Mouse (Mus musculus) ES-Bruce4 (cell line): ENCODE results near the gene Gm45837. TPM values are rescaled to one million over a fixed set of nuclear protein-coding genes. Genes with fewer than 3 reads are reported as not detected.

Experiments
- H3K27ac ChIP-seq: 2 replicates; pipeline ENCODE4 v1.5.1; 2012; ENCODE audit warnings: low read length, inconsistent platforms; ENCODE audit not compliant: insufficient read depth
- H3K27me3 ChIP-seq: 2 replicates; pipeline ENCODE4 v1.6.1; 2012; ENCODE audit warnings: mild to moderate bottlenecking, low read length, inconsistent platforms; ENCODE audit not compliant: control insufficient read depth, poor library complexity, insufficient read depth, severe bottlenecking
- H3K36me3 ChIP-seq: 2 replicates; pipeline ENCODE4 v1.6.1; 2012; ENCODE audit warnings: inconsistent platforms, mild to moderate bottlenecking, low read length, moderate library complexity; ENCODE audit not compliant: control insufficient read depth, poor library complexity, insufficient read depth, severe bottlenecking
- H3K4me1 ChIP-seq: one replicate; pipeline ENCODE4 v1.8.1; 2011; ENCODE audit warnings: low read length; ENCODE audit not compliant: control insufficient read depth, insufficient read depth
- H3K4me3 ChIP-seq: 2 replicates; pipeline ENCODE4 v1.5.1; 2011; ENCODE audit warnings: low read depth, mild to moderate bottlenecking, low read length
- H3K9ac ChIP-seq: 2 replicates; pipeline ENCODE4 v1.6.1; 2012; ENCODE audit warnings: low read depth, mild to moderate bottlenecking, inconsistent platforms; ENCODE audit not compliant: poor library complexity, severe bottlenecking
- H3K9me3 ChIP-seq: replicated peaks from 2 replicates; pipeline ENCODE4 v1.6.1; 2012; ENCODE audit warnings: mild to moderate bottlenecking, low read length, inconsistent platforms; ENCODE audit not compliant: control insufficient read depth, poor library complexity, insufficient read depth, severe bottlenecking
- CTCF ChIP-seq: IDR thresholded peaks from one replicate; pipeline ENCODE4 v1.8.1; 2011; ENCODE audit warnings: low read depth, low read length
- EP300 ChIP-seq: IDR thresholded peaks from 2 replicates; pipeline ENCODE4 v1.6.1; 2011; ENCODE audit warnings: low read depth, low read length; ENCODE audit not compliant: insufficient read depth
- POLR2A ChIP-seq: IDR thresholded peaks from one replicate; pipeline ENCODE4 v1.8.1; 2011; ENCODE audit warnings: low read length; ENCODE audit not compliant: insufficient read depth
- polyA plus RNA-seq: library from polyadenylated mRNA; stranded (reverse); fragments of >200 nt; gene quantifications from 2 replicates; pipeline ENCODE4 v1.2.4, GENCODE M21; 2011; ENCODE audit warnings: low read depth; ENCODE audit not compliant: missing spikeins, insufficient read depth, insufficient read length

The Gm45837 gene
- polyA plus RNA-seq, 1 experiment, result not detected

- no peaks in the 10 kb centered on the region for H3K36me3 ChIP-seq
- H3K27ac ChIP-seq, result no peak overlapping the region
- H3K9me3 ChIP-seq, result no peaks in the 10 kb centered on the region
- H3K4me1 ChIP-seq, result no peaks in the 10 kb centered on the region
- H3K27me3 ChIP-seq, result no peaks in the 10 kb centered on the region
- no peak for TF ChIP-seq CTCF
- no peak for TF ChIP-seq EP300
- no peak for TF ChIP-seq POLR2A
- no peak overlapping the region for H3K4me3 ChIP-seq
- no peak overlapping the region for H3K9ac ChIP-seq
Observed at GRCm38 (mm10) chr7:101535517-101535916, 124.8 kb downstream of the Gm45837 start.

- H3K36me3 ChIP-seq, result no peaks in the 10 kb centered on the region
- H3K4me1 ChIP-seq, result no peaks in the 10 kb centered on the region
- no peaks in the 10 kb centered on the region for H3K27me3 ChIP-seq
- H3K27ac ChIP-seq, result no peak overlapping the region
- TF ChIP-seq EP300 (no peak), POLR2A (no peak), CTCF (no peak)
- no peaks in the 10 kb centered on the region for H3K9me3 ChIP-seq
- no peak overlapping the region for H3K9ac ChIP-seq
- no peak overlapping the region for H3K4me3 ChIP-seq
Observed at GRCm38 (mm10) chr7:101537541-101537940, 126.9 kb downstream of the Gm45837 start.

DNA sequence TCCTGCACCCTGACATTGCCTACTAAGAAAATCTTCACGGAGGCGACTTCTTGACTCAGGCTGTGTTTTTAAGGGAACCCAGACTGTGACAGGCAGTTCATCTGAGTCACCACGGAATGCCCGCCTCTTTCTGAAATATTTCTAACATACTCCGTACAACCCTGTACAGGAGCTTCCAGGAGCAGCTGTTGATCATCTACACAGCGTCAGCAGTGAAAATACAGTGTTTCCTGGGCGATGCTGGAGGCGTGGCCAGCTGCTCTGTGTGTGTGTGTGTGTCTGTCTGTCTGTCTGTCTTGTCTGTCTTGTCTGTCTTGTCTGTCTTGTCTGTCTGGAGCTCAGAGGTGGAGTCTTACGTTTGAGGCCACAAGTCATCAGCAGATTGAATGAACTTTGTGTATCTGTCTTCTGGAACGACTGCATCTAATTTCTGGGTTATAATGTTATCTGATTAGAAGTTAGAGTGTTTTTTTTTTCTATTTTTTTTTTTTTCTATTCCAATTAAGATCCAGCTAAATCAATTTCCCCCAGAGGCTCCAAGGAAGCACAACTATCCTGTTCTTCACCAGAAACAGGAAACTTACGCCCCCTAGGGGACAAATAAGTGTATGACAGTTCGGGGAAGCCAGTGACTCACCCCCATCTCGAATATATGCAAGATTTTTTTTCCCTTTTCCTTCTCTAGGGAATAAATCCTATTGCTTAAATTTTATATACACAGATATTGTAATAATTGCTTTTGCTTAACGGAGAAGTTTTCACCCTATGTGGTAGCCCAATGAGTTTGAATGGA is 127.7 kb downstream of the Gm45837 start:
- H3K36me3 ChIP-seq, result no peaks in the 10 kb centered on the region
- no peak overlapping the region for H3K9ac ChIP-seq
- no peak overlapping the region for H3K27ac ChIP-seq
- H3K4me1 ChIP-seq, result no peaks in the 10 kb centered on the region
- H3K4me3 ChIP-seq, result no peak overlapping the region
- no peak for TF ChIP-seq EP300
- no peak for TF ChIP-seq CTCF
- no peak for TF ChIP-seq POLR2A
- H3K27me3 ChIP-seq, result no peaks in the 10 kb centered on the region
- no peaks in the 10 kb centered on the region for H3K9me3 ChIP-seq

- no peak overlapping the region for H3K9ac ChIP-seq
- no peaks in the 10 kb centered on the region for H3K4me1 ChIP-seq
- H3K4me3 ChIP-seq, result no peak overlapping the region
- H3K27ac ChIP-seq, result no peak overlapping the region
- H3K9me3 ChIP-seq, result no peaks in the 10 kb centered on the region
- H3K27me3 ChIP-seq, result no peaks in the 10 kb centered on the region
- TF ChIP-seq POLR2A (no peak), CTCF (no peak)
- no peaks in the 10 kb centered on the region for H3K36me3 ChIP-seq
Observed at GRCm38 (mm10) chr7:101539774-101540173, 129.1 kb downstream of the Gm45837 start.

- Histone ChIP-seq H3K9ac (no peak overlapping the region), H3K9me3 (no peaks in the 10 kb centered on the region), H3K27ac (no peak overlapping the region), H3K27me3 (no peaks in the 10 kb centered on the region), H3K4me1 (no peaks in the 10 kb centered on the region), H3K4me3 (no peak overlapping the region), H3K36me3 (no peaks in the 10 kb centered on the region)
- TF ChIP-seq CTCF (no peak), EP300 (no peak), POLR2A (no peak)
Observed at GRCm38 (mm10) chr7:101540684-101541083, 130.0 kb downstream of the Gm45837 start.

- no peak for TF ChIP-seq EP300
- TF ChIP-seq CTCF, result peak; percentile 77
- no peak for TF ChIP-seq POLR2A
- no peaks in the 10 kb centered on the region for H3K36me3 ChIP-seq
- H3K9ac ChIP-seq, result no peak overlapping the region
- H3K4me3 ChIP-seq, result no peak overlapping the region
- H3K27me3 ChIP-seq, result no peaks in the 10 kb centered on the region
- H3K4me1 ChIP-seq, result no peaks in the 10 kb centered on the region
- no peak overlapping the region for H3K27ac ChIP-seq
- H3K9me3 ChIP-seq, result no peaks in the 10 kb centered on the region
Observed at GRCm38 (mm10) chr7:101541132-101541531, 130.4 kb downstream of the Gm45837 start.
